In the genomic region with DNA sequence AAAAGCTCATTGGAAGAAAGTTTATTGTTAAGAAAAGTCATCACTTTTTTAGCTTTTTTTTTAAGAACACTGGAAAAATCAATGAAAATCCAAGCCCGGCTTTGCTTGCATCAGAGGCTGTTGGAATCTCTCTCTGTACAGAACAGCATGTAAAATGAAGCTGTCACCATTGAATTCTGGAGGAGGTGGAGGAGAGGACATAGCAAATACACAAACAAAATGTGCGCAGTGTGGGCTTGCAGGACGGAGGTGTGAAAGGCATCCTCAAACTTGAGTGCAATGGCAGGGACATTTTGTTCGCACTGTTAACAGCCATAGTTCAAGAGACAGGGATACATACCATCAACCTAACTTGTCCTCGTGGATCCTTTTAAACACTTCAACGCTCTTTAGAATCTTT, we compare ENCODE assay signal across 29 mouse cellular contexts. TPM values are rescaled to one million over a fixed set of nuclear protein-coding genes. Genes with fewer than 3 reads are reported as not detected.
DNase-seq lines count a peak whose midpoint lies in the region; ATAC-seq and TF ChIP-seq lines count a peak whose summit lies in the region.
"Had no signal": no experiment of that assay in that cellular context is flagged by ENCODE, and none has a peak within 500 bp of the region (broad histone marks: within the 10 kb centered on the region; RNA-seq: fewer than 3 reads in every experiment).

No protein-coding gene starts in this region.

- H3K4me1 ChIP-seq in forebrain, embryonic 10.5 days, result no peaks in the 10 kb centered on the region
- H3K4me1 ChIP-seq: embryonic facial prominence, embryonic 13.5 days; embryonic facial prominence, embryonic 15.5 days; forebrain, embryonic 13.5 days; forebrain, embryonic 15.5 days had no signal

- WGBS in forebrain, embryonic 10.5 days, result 95% methylated on average over 6 of the region's 6 CpGs

- peak overlapping the region; percentile 73; the same call in 1 of the 2 replicates for H3K27ac ChIP-seq in layer of hippocampus, adult 2 months
- H3K27ac ChIP-seq in forebrain, embryonic 10.5 days, result no peak overlapping the region
- H3K27ac ChIP-seq: embryonic facial prominence, embryonic 13.5 days; embryonic facial prominence, embryonic 15.5 days; forebrain, embryonic 13.5 days; forebrain, embryonic 15.5 days had no signal

- ATAC-seq in frontal cortex, adult (ENCODE audit: low TSS enrichment), result peak; percentile 60; the same call in 1 of the 2 replicates
- ATAC-seq: activated CD4-positive, CD25-positive, alpha-beta regulatory T cell, adult 4 months; CD4-positive, CD25-positive, alpha-beta regulatory T cell, adult 4 months; forebrain, embryonic 13.5 days; forebrain, embryonic 15.5 days; Patski had no signal

- no peaks in the 10 kb centered on the region for H3K27me3 ChIP-seq in forebrain, embryonic 10.5 days (ENCODE audit: poor library complexity, severe bottlenecking)
- H3K27me3 ChIP-seq: CH12.LX; embryonic facial prominence, embryonic 13.5 days; embryonic facial prominence, embryonic 15.5 days; forebrain, embryonic 13.5 days; forebrain, embryonic 15.5 days; Patski had no signal

- H3K9me3 ChIP-seq in forebrain, embryonic 10.5 days, result no peaks in the 10 kb centered on the region
- H3K9me3 ChIP-seq: embryonic facial prominence, embryonic 13.5 days; embryonic facial prominence, embryonic 15.5 days; forebrain, embryonic 13.5 days; forebrain, embryonic 15.5 days; G1E had no signal

- peaks cover 51% of the 10 kb centered on the region for H3K36me3 ChIP-seq in forebrain, embryonic 10.5 days (replicated peaks)

- DNase-seq in frontal cortex, postnatal 14 days (ENCODE audit: low spot score in 2 of 2), result no peak
- DNase-seq in layer of hippocampus, adult 2 months (ENCODE audit: low spot score in 2 of 2), result peak; percentile 25
- DNase-seq in layer of hippocampus, adult 8-10 months (ENCODE audit: low spot score in 2 of 2), result no peak
- peak; percentile 25 for DNase-seq in right cerebral cortex, adult 18-20 months
- DNase-seq in right cerebral cortex, postnatal 4 days, result no peak
- peak; percentile 55 for DNase-seq in brain, adult 2 months (ENCODE audit: low read depth, low spot score)
- no peak for DNase-seq in forebrain, embryonic 10.5 days (ENCODE audit: extremely low spot score, low spot score)
- DNase-seq: adrenal gland, adult 8-10 months; adrenal gland, postnatal 14 days; adrenal gland, postnatal 36 days; B cell, adult 2 months; cerebellum, adult 11 months; cerebellum, adult 18-20 months; cerebellum, adult 8-10 months; cerebellum, adult 9-11 months; cerebellum, postnatal 14 days; cerebellum, postnatal 36 days; embryo, embryonic 11 days had no signal

- no peak overlapping the region for H3K4me3 ChIP-seq in layer of hippocampus, adult 2 months
- no peak overlapping the region for H3K4me3 ChIP-seq in forebrain, embryonic 10.5 days
- H3K4me3 ChIP-seq: embryonic facial prominence, embryonic 13.5 days; embryonic facial prominence, embryonic 15.5 days; erythroblast, embryonic 14.5 days; forebrain, embryonic 13.5 days; forebrain, embryonic 15.5 days had no signal

- no peak for TF ChIP-seq CTCF in layer of hippocampus, adult 2 months (conservative IDR thresholded peaks at IDR 0.05)

RNA-seq across cellular contexts. Expression of a gene that starts 49.5 kb away (rescaled TPM):
- total RNA-seq in layer of hippocampus, adult 2 months (2021), result 10 to 100 TPM; 26.2 to 29.2 TPM
- total RNA-seq in layer of hippocampus, adult 8-10 months (2022), result 10 to 100 TPM; 25.5 to 33.4 (median 30.7) TPM
- 65.4 and 73.4 TPM in 2 replicates for polyA plus RNA-seq in forebrain, embryonic 10.5 days (2016; fragmentation: Nextera tagmentation; extraction: Ambion mirVana)

Comparison
In these comparisons a context has a peak if more than half of its experiments do, and no peak if none do; other contexts are left out.
1. DNase-seq: peak in layer of hippocampus, adult 2 months (2 of 2), right cerebral cortex, adult 18-20 months (single experiment) and brain, adult 2 months (single experiment); none in frontal cortex, postnatal 14 days (0 of 2), layer of hippocampus, adult 8-10 months (0 of 2), right cerebral cortex, postnatal 4 days (single experiment) and forebrain, embryonic 10.5 days (single experiment).